Mouse (Mus musculus) cerebellum, adult 9-10 months (tissue): ENCODE results near the gene B230104I21Rik.

Experiments
- DNase-seq: peaks from one replicate; pipeline ENCODE4 v3.0.0; 2022

The B230104I21Rik gene

GRCm38 (mm10) chr4:154396652-154397301, 60.9 kb downstream of the B230104I21Rik start:
- DNase-seq: no peak
